Mouse (Mus musculus) thymus, postnatal 0 days (tissue): Measurements from ENCODE around the gene Tpcn2. TPM values are rescaled to one million over a fixed set of nuclear protein-coding genes. Genes with fewer than 3 reads are reported as not detected.

Source experiments
- DNase-seq: peaks from one replicate; pipeline ENCODE4 v3.0.0-alpha.2; 2015; ENCODE audit warnings: low spot score
- polyA plus RNA-seq: library from polyadenylated mRNA; unstranded; fragments of >200 nt; fragmentation: Nextera tagmentation; extraction: Ambion mirVana; gene quantifications from 2 replicates; pipeline ENCODE4 v1.2.1, GENCODE M21; 2015

The Tpcn2 gene
- polyA plus RNA-seq, 1 experiment from 2014 or later = 13.4 TPM

GRCm38 (mm10) chr7:145242851-145243712 is 40.7 kb downstream of the Tpcn2 start:
- DNase-seq = peak; percentile 63

GRCm38 (mm10) chr7:145242028-145242427 is 41.8 kb downstream of the Tpcn2 start:
- DNase-seq = no peak

- no peak for DNase-seq
Observed at GRCm38 (mm10) chr7:145240929-145241328, 42.9 kb downstream of the Tpcn2 start.

DNA sequence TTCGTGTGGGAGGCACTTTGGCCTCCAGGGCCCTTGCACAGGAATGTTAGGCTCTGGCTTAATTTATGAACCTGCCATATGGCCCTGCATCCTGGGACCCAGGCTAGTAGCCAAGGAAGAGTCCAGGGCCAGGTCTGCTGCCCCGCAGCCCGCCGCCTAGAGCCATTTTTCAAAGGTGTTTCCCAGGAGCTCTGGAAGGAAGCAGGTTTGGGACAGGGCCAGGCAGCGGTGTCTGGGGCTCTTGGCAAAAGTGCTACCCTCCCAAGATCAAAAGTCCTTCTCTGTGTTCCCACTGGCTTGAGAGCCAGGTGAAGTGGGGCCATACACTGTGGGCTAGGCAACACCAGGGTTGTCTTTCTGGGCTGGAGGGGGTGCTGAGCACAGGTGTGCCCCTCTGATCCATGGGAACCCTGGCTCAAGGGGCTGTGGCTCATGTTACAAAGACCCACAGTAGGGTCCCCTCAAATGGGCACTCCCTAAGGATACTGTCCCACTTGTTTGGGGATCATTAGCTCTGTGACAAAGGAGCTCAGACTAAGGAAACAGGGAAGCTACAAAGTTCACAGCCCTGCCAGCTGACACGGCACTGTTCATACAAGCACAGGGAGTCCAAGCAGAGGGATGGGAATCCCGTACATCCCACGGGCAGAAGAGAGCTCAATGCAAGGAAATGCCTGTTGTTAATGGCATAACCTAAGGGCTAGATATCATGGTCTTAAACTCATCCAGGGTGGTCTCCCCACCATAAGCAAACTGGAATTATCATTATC is 43.9 kb downstream of the Tpcn2 start:
- no peak for DNase-seq

GRCm38 (mm10) chr7:145239145-145239544 is 44.7 kb downstream of the Tpcn2 start:
- no peak for DNase-seq

- DNase-seq = no peak
Observed at GRCm38 (mm10) chr7:145234841-145235790, 48.7 kb downstream of the Tpcn2 start.

DNA sequence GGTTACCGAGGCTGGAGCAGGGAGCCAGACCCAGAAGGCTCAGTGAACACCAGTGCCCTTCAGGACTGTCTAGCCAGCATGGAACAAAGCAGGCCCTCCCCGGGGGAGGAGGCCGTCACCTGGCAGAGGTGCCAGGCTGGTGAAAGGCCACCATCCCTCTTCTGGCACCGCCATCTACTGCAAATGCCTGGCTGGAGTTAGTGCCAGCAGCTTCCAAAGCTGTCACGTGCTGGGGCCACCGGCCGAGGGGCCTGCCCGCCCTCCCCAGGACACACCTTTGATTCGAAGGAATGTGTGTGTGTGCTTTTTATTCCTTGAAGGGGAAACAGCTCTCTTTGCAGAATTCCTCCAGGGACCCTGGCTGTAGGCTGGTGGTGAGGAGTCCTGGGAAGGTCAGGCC is 52.2 kb downstream of the Tpcn2 start:
- DNase-seq = no peak

DNA sequence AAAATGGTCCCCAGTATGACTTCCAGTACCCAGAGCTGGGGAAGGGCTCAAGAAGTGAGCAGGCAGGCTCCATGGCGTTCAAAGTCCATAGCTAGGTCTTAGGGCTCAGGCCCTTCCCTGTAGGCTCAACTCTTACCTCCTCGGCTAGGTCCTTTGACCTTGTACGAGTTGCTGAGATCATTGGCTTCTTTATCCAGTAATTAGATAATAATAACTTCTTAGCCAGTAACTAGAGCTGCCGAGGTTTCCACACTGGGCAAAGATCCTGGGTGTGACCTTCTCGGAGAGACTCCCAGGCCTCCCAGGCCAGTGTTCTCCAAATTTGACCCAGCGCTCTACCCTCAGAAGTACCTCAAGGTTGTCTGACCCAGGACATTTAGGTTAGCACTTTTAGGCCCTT is 57.2 kb downstream of the Tpcn2 start:
- no peak for DNase-seq

GRCm38 (mm10) chr7:145225626-145226025 is 58.2 kb downstream of the Tpcn2 start:
- no peak for DNase-seq

- no peak for DNase-seq
Observed at GRCm38 (mm10) chr7:145221841-145222689, 61.7 kb downstream of the Tpcn2 start.

DNA sequence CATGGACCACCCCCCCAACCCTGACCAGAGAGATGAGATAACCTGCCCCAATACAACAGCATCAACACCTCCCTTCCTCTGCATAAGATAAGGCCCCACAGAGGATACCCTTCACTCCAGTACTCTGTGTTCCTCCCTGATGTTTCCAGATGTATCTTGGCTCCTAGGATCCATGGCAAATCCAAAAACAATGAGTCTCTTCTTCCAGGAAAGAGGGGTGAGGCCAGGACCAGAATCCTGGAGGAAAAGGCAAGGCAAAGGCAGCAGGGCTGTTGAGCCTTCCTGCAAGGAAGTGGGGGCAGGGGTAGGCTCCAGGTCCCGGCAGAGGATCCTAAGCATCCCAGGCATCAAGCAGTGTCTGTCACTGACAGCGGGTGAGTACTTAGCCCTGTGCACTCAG is 62.5 kb downstream of the Tpcn2 start:
- no peak for DNase-seq

GRCm38 (mm10) chr7:145219420-145219831 is 64.4 kb downstream of the Tpcn2 start:
- DNase-seq = no peak

- DNase-seq = no peak
Observed at GRCm38 (mm10) chr7:145216591-145216990, 67.2 kb downstream of the Tpcn2 start.

GRCm38 (mm10) chr7:145215476-145215875 is 68.3 kb downstream of the Tpcn2 start:
- DNase-seq = no peak

GRCm38 (mm10) chr7:145211680-145212659 is 71.8 kb downstream of the Tpcn2 start:
- no peak for DNase-seq

DNA sequence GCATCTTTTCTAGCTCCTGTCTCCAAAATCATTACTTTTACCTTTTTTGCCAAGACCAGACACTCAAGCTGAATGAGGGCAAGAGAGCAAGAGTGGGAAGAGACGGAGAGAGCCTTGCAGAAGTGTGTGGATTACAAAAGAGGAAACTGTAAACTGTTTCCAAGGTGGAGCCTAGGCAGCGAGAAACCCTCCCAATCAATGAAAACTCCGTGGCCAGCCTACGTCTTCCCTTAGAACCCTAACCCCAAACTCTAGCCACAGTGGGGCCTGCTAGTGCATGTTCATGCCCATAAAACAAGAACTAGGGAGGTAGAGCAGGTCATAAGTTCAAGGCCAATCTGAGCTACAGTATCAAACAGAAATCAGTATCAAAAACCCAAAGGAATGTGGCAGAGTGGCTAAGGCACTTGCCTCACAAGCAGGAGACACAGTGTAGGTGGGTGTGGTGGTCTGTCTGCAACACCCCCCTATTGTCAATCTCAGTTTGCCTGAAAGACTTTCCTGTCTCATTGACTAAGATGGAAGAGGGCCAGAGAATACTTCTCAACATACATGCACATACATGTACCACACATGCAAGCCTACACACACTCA is 73.2 kb downstream of the Tpcn2 start:
- DNase-seq = no peak

DNA sequence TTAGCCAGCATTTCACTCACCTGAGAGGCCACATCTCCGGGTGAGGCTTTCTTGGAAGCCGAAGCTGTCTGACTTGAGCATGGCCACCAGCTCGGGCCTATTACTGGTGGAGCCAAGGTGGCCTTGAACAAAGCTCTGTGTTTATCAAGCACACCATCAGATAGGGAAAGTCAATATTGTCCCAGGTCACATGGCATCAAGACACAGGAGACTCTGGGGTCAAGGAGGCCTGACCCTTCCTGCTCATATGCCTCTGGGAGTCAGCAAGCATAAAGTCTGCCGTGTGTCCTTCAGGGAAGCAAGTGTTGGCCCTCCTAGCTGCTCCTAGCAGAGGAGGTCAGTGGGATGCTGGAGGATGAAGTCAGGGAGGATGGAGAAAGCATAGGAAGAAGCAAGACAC is 75.8 kb downstream of the Tpcn2 start, which contains the start of gene 1810010D01Rik:
1810010D01Rik (minus strand) TSS at position 114 of the 400 bp plus-strand sequence.
- DNase-seq = no peak

DNA sequence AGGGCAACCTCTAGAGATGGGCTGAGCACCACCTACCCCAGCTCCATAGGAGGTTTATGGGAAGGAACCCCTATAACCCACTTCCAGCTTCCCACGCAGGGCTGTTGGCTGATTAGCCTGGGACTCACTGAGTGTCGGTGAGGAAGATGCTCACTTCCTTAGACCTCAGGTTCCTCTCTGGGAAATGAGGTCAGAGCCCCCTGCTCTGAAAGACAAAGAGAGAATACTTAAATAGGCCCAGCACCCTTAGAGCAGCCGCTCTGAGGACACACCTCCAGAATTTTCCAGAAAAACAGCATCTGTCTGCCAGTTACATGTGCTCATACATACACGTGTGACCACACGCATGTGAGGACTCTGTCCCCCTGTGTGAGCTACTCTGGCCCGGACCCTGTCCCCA is 77.0 kb downstream of the Tpcn2 start:
- no peak for DNase-seq
